Mouse (Mus musculus): ENCODE measurements at regions not wholly inside any gene's neighbourhood (a gene's known extent, or its start where the extent isn't known, plus 50 kb on each side); places are given as distances from the start of the nearest gene placed in this dataset.

DNA sequence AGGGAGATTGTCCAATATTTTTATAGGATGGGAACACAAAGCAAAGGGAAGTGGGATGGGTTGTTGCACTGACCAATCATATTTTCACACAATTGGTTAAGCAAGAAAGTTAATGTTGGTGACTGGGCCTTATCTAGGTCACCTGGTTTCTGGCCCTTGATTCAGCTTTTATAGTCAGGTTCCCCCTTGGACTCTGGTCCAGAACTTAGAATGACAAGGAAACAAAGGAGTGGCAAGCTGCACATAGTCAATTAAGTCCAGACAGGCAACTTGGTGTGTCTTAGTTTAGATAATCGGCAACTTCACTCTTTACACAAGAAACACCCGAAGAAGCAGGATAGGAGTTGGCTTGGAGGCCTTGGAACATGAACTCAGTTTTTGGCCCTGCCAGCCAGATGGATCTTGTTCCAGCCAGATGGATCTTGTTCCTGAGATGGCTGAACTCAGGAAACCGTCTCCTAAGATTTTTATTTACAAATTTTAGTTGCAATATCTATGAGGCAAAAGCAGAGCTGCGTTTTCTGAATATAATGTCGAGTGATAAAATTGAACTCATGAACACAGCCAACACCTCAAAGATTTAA, 212.9 kb upstream of the Gm11042 start:
- peak; percentile 5 for DNase-seq (ENCODE audit: low spot score)
- intact Hi-C loops (cut with DNase I): no loop called here

DNA sequence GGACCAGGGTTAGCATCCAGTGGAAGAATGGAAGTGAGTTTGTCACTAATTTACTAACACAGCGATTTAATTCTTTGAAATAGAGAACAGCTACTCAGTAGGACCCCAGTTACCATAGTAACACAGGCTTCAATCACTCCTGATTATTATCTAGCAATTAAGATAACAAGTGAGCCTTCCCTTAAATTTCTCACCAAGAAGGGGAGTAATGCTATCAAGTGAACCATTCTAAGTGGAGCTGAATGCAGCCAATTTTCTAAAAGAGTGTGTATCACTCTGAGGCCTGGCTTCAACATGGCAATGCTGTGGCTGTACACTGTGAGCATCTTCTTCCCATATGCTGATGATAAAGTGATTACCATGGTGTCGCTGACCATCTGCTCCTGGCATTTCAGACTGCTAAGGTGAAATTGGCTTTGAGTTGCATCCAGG, 211.0 kb upstream of the Gm11042 start:
- intact Hi-C loops (cut with DNase I): no loop called here
- no peak for DNase-seq (ENCODE audit: low spot score)

DNA sequence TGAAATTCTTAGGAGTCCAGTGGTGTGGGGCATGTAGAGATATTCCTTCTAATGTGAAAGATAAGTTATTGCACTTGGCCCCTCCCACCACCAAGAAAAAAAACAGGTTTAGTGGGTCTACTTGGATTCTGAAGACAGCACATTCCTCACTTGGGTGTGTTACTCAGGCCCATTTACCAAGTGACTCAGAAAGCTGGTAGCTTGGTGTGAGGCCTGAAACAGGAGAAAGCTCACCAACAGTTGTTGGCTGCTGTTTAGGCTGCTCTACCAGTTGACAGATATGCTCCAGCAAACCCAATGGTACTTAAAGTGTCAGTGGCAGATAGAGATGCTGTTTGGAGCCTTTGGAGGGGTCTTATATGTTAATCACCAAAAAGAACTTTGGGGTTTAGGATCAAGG, 207.8 kb upstream of the Gm11042 start:
- DNase-seq (ENCODE audit: low spot score): no peak
- intact Hi-C loops (cut with DNase I): no loop called here

DNA sequence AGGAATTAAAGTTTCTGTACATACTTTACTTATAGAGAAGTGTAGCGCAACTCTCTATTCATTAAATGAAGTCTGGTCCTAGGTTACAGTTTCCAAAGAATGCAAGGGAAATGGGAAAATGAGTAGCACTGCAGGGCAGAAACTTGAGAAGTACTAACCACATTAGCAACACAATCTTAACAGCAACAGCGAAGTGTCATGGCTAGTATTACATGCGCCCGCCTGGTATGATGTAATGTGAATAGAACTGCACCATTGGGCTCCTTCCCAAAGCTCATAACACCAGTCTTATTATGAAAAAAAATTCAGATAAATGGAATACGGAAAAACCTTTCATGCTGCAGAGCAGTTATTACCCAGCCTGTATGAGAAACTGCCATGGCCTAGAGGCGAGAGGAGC, 201.8 kb upstream of the Gm11042 start:
- intact Hi-C loops (cut with DNase I): no loop called here
- no peak for DNase-seq (ENCODE audit: low spot score)

DNA sequence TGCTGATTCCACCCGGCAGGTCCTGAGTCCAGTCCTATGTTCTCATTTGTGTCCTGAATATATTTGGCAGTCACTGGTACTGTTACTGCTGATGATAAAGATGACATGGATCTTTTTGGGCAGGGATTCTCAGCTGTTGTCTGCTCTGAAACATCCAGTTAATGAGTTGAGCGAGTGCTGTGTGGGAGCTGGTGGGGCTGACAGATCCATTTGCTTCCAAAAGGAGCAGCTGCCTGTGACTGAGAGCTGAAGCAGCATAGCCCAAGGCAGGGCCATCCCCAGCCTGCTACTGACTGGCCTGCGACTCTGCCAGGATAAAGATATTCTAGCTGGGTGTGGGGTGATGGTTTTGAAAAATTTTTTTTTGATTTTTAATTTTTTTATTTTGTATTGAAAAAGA, 200.3 kb upstream of the Gm11042 start:
- DNase-seq (ENCODE audit: low spot score): no peak
- intact Hi-C loops (cut with DNase I): no loop called here

DNA sequence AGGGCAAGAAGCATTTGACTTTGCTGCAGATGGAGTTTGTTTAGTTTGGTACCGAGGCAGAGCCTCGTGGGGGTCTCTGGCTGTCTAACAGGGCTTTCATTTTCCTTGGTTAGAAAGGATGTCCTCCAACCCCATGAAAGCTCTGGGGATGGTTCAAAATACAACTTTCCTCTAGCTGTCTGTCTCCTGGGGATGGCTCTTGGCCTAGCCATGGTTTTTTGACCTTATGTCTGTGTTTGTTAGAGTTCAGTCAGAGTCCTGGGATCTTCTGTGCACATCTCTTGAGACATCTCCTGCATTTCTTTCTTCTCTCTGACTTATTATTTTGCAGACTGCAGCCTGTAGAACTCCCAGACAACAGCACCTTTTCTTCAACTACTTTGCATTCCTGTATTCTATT, 186.6 kb upstream of the Gm11042 start:
- DNase-seq (ENCODE audit: low spot score): no peak
- intact Hi-C loops (cut with DNase I): no loop called here

DNA sequence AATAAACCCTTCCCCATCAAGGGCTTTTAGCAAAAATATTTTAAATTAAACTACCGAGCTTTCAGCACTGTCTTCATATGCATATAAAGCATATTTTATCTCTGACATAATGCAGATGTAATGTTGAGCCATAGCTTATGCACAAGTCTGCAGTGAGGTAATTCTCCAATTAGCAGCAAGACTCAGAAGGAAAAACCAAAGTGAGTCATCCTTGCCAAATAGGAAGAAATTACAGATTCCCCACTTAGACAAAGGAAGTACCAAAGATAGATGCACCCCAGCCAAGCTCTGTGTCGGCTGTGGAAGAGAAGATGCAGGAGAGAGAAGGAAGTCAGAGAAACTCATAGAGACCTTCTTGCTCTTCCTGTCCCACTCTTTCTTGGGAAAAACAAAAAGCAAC, 161.4 kb upstream of the Gm11042 start:
- DNase-seq (ENCODE audit: low spot score): no peak
- intact Hi-C loops (cut with DNase I): no loop called here

DNA sequence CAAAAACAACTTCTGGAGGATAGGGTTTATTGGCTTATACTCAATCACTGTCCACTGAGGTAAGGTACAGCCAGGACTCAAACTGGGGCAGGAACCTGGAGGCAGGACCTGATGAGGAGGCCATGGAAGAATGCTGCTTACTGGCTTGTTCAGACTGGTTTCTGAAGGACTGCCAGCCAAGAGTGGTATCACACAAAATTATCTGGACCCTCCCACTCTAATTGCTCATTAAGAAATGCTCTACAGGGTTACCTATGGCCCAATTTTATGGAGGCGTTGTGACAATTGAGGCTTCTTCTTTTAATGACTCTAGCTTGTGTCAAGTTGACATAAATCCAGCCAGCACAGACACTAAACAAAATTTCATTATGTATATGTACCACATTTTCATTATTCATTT, 158.5 kb upstream of the Gm11042 start:
- intact Hi-C loops (cut with DNase I): no loop called here
- DNase-seq (ENCODE audit: low spot score): no peak

DNA sequence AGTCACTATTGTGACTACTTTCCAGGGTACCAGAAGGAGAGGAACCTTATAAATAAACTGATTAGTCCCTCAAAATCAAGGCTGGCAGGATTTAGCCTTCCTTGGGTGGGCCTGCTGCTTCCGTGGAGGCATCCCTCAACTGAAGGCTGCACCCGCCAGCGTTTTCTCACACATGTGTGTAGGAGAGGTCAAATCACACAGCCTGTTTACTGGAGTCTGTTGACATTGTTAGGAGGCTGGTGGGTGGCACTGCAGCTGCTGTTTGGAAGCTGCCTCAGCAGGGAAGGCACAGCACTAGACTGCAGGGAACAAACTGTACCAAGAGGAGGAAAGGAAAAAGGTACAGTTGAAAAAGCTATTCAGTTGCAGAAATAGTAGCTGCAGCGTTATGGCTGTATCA, 142.3 kb upstream of the Gm11042 start:
- DNase-seq (ENCODE audit: low spot score): no peak
- intact Hi-C loops (cut with DNase I): no loop called here

DNA sequence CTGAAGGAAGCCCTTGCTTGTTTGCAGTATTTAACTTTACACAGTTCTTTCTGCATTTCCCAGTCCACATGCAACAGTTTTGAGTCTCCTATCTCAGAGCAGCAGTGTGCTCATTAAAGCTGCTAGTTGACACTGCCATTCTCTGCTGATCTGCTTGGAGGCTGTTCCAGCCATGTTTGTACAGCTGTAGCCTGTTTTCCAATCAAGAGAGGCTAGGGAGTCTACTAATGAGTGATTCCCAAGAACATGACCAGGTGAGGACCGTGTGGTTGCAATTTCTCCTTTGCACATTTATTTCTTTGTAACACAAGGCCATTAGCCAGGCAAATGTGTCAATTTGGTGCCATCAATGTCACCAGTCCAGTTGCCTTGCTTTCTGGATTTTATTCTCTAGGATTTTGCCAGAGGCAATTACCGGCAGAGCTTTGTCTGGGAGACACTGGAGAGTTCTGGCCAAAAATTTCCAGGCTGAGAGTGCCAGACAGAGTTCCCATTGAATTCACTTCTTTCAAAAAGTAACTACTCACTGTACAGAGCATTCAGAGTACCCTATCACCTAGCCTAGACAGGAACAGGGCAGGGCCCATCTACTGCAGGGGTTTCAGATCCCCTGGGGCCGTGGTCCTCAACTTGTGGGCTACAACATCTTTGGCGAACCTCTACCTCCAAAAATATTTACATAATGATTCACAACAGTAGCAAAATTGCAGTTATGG, 136.3 kb upstream of the Gm11042 start:
- intact Hi-C loops (cut with DNase I): no loop called here
- no peak for DNase-seq (ENCODE audit: low spot score)

DNA sequence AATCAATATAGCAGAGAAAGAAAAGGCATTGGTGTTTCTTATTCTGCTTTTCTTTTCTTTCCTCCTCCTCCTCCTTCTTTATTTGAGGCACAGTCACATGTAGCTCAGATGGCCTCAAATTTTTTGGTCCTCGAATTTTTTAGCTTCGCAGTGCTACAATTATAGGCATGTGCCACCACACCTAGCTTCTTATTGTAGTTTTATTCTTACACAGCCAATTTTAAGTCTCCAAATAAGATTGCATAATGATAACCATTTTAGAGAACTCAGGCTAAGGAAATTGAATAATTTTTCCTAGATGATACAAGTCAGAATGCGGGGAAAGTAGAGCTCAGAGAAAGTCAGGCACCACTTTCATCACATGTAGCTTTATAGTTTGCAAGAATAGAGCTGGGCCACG, 132.1 kb upstream of the Gm11042 start:
- intact Hi-C loops (cut with DNase I): no loop called here
- no peak for DNase-seq (ENCODE audit: low spot score)

DNA sequence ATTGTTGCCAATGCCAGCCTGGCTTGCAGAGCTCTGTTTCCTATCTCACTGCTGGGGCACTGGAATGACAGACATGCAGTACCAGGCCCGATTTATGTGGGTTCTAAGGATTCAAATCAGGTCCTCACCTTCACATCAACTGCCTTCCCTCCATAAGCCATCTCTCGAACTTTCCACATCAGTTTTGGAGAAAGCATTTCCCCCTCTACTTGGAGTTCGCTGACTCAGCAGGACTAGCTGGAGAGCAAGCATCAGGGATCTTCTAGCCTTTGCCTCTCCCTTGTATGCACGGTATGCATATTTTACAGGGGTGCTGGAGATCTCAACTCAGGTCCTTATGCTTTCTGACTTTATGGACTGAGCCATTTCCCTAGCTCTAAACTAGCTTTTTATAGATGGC, 118.7 kb upstream of the Gm11042 start:
- intact Hi-C loops (cut with DNase I): no loop called here
- no peak for DNase-seq (ENCODE audit: low spot score)

DNA sequence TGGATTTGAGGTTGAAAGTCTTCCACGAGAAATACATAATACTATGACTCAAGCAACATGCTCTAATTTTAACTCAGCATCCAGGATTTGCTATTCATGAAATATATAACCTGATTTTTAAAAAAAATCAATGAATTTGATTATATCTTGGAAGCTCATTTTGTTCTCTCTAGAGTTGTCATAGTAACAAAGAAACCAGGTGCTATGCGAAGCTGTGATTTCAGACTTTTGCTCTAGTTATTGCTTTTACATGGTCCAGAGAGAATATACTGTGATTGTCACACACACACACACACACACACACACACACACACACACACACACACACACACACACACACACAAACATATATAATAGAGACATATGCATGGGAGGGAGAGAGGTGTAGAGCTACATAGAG, 98.5 kb upstream of the Gm11042 start:
- no peak for DNase-seq (ENCODE audit: low spot score)
- intact Hi-C loops (cut with DNase I): no loop called here

DNA sequence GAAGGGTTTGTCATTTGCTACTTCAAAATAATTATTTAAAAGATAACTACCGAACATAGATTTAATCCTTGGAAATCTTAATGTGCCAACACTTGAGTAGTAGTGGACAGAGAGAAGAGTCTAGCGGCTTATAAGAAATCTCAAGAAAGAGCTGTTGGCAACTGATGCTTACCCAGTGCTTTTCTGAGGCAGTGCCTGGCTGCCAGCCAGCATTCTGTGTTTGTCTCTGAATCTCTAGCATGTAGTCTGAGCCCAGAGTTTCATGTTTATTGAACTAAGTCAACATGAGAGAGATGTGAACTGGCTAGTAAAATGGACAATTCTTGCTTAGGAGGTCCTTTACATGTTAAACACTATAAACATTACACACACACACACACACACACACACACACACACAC, 94.3 kb upstream of the Gm11042 start:
- intact Hi-C loops (cut with DNase I): no loop called here
- DNase-seq (ENCODE audit: low spot score): no peak

DNA sequence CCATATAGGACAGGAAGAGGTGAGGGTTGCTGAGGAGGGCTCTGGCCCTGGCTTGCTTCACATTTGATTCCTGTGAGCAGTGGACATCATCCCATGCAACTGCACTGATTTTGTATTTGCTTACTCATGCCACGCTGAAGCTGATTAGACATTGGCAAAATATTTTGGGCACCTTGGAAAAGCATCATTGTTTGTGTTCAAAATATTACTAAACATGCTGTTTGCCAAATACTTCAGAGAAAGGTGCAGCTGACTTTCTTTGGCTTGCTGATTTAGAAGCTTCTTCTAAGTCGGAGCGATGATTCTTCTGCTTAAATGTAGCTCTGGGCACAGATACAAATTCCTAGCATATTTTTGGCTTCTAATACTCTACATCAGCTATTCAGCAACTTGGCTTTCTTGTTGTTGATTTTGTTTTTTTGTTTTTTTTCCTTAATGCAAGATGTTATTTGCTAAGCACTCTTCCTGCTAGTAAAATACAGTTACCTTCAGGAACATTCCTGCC, 91.4 kb upstream of the Gm11042 start:
- DNase-seq (ENCODE audit: low spot score): no peak
- intact Hi-C loops (cut with DNase I): no loop called here

DNA sequence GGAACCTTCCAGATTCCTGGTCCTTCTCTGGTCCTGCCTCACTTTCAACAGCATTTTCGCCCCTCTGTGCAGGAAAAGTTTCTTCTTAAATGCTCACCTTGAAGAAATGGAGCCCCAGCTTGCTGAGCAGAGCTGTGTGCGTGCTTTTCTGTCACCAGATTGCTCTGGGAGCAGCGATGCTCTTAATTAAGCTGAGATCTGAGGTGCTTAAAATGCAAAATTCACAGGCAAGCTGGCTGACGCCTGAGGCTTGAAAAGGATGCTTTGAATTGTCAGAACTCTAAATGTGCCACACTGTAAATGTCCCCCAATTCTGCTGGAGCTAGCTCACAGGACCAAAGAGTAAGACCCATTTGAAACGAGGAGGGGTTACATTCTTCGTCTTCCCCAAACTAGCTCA, 73.6 kb upstream of the Gm11042 start:
- DNase-seq (ENCODE audit: low spot score): no peak
- intact Hi-C loops (cut with DNase I): no loop called here
